Mouse (Mus musculus) monocyte, adult 2 months (primary cell): ENCODE results near the gene Zdhhc1.

Experiments used
- DNase-seq, 2 experiments: peaks; one replicate each; pipeline ENCODE4 v3.0.0; 2022; ENCODE audit warnings: low spot score in 2 of 2, low read depth in 1 of 2

Gene Zdhhc1

GRCm38 (mm10) chr8:105464595-105464994, 32.1 kb downstream of the Zdhhc1 start:
- no peak for DNase-seq

DNA sequence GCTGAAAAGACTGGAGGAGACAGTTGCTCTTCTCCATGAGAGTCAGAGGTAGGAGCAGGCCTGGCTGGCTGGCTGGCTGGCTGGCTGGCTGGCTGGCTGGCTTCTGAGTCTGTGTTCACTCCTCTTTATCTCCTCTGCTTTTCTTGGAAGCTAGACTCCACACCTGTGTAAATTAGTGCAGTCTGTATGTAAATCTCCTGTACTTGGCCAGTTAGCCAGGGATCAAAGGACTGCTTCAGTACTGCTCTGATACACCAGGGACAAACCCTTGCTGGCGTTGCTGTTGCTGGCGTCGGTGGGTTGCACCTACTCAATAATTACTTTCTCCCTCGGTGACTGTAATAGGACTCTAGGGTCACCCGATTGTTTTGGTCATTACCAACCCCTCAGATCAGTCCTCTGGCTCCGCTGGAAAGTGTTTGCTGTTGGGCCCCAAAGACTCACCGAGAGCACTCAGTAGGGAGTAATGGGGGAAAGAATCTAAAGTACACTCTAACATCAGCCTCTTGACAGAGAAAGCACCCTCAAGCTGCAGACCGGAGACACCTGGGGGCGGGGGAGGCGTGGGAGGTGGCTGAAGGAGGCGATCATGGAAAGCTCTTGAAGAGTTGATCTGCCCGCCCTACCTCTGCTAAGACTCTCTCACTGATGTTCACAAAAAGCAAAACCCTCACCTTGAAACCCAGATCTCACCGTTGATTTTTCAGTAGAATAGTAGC, 35.5 kb downstream of the Zdhhc1 start:
- DNase-seq = no peak

GRCm38 (mm10) chr8:105455218-105455617, 41.5 kb downstream of the Zdhhc1 start:
- DNase-seq = no peak

DNA sequence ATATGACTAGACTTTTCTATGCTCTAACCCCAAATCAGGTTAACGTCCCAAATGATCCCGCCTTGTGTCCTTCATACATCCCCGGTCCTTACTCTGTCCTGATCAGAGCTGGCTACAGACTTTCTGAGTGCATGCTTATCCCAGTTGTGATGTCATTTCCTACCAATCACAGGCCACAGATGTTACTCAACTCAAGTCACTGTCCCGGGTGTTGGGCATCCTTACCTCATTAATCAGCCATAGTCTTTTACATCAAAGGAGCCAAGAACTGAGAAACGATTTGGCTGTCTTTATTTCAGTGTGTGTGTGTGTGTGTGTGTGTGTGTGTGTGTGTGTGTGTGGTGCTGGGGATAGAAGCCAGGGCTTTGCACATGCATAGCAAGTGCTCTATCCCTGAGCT, 42.6 kb downstream of the Zdhhc1 start:
- no peak for DNase-seq

- DNase-seq = no peak
Measured at GRCm38 (mm10) chr8:105453296-105453695, 43.4 kb downstream of the Zdhhc1 start.

DNA sequence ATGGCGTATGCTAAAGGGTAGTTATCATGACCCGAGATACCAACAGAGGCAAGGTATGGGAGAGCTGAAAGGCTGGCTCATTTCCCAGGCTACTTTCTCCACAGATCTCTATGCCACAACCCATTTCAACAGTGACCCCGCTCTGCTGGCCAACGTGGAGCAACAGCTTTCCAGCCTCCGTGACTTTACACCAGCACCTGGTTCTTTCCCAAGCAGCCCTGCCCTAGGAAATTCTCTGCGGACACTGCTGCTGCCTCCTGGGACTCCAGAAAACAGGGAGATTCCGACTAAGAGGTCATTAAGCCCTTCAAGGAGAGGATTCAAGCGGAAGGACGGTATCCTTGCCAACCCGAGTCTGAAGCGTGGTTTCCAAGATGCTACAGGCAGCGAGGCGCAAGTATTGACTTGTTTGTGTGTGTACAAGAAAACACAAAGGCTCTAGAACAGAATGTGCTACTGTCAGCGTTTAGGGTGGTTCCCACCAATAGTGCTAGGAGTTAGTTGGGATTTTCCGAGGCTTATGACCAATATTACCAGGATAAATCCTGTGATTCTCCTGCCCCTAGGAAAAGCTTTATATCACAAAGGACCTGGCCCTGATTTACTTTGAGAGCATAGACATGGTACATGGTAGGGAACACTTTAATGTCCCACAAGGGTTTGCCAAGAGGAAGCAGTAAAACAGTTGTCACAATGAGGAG, 44.6 kb downstream of the Zdhhc1 start:
- no peak for DNase-seq

DNA sequence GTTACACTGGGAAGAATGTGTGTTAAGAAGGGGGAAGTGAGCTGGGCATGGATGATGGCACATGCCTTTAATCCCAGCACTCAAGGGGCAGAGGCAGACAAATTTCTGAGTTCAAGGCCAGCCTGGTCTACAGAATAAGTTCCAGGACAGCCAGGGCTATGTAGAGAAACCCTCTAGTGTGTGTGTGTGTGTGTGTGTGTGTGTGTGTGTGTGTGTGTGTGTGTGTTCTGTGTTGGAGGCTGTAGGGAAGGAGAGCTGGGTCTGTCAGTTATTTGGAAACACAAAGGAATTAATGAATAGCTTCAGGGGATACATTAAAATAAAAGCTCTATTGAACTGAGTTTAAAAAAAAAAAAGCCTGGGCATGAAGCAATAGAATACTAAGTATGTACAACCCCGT, 45.7 kb downstream of the Zdhhc1 start:
- no peak for DNase-seq

DNA sequence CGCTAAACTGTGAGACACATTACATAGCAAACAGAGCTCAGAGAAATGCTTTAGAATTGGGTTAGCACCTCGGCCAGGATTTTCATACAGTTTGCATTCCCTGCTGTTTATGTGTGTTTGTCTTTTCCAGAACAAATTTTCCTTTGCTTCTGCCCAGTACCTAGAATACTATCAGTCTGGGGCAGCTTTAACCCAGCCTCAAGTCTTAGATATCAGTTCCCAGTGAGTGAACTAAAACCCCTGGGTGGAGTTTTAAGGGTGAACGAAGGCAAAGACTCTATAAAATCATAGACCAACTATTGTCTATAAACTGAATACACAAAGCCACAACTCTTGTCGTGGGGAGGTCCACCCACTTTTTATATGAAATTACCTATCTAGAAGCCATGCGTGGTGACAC, 48.1 kb downstream of the Zdhhc1 start:
- DNase-seq = no peak

GRCm38 (mm10) chr8:105448188-105448587, 48.5 kb downstream of the Zdhhc1 start:
- no peak for DNase-seq

- DNase-seq = no peak
Measured at GRCm38 (mm10) chr8:105446127-105446552, 50.6 kb downstream of the Zdhhc1 start.

- no peak for DNase-seq
Measured at GRCm38 (mm10) chr8:105445296-105446126, 51.2 kb downstream of the Zdhhc1 start.

DNA sequence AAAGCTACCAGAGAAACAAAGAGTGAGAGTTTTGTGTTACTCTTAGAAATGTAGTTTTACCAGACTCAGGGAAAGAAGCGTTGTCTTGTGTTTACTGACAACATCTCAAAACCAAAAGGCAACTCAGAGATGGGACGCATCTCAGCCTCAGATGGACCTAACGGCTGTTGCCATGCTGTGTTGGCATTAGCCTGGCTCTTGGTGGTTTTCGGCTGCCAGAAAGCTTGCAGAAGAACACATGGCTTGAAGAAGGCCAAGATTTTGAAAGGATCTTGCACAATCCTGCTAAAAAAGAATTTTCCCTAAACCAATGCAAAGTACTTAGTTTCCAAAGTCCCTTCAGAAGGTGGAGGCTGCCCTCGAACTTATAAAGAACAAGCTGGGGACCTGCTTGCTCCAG, 54.0 kb downstream of the Zdhhc1 start:
- no peak for DNase-seq

DNA sequence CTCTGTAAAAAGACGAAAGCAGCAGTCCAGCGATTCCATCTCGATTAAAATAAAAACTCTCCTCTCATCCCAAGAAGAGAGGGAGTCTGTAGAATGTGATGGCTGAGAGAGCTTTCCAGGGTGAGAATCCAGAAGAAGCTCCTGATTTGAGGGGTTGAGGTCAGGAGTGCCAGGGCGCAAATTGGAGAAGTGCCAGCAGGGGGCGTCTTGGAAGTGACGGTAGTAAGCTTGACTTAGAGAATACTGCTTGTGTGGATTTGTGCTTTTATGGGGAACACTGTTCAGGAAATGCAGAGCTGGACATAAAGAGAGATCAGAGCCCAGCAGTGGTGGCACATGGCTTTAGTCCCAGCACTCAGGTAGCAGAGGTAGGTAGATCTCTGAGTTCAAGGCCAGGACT, 55.3 kb downstream of the Zdhhc1 start:
- peak in 1 of 2 experiments; percentile 52 for DNase-seq

GRCm38 (mm10) chr8:105438865-105439264, 57.8 kb downstream of the Zdhhc1 start:
- no peak for DNase-seq

DNA sequence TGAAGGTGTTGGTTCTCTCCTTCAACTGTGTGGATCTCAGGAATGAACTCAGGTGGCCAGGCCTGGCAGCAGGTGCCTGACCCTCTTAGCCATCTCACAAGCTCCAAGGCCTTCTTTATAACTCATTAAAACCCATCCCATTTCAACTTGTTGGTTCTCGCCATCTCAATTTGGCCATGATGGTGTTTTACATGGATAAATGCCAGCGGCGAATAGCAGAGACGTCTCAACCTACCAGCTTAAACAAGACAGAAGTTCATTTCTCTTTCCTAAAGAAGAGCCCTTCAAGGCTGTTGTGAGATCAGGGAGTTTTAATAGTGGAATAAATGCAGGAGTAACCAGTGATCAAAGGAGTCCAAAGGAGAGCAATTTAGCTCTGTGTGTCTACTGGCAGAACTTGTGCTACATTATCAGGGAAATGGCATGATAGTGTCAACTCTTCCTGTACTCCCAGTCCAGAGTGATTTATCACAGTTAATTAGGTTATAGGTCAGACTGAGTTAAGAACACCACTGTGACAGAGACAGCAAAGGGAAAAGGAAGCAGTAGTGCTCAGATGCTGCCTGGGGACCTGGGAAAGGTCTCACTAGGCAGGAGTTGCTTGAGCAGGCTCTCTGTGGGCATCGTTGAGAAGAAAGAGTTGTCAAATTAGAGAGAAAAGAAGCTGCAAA, 59.5 kb downstream of the Zdhhc1 start:
- no peak for DNase-seq

- DNase-seq = no peak
Measured at GRCm38 (mm10) chr8:105436218-105436617, 60.5 kb downstream of the Zdhhc1 start.

DNA sequence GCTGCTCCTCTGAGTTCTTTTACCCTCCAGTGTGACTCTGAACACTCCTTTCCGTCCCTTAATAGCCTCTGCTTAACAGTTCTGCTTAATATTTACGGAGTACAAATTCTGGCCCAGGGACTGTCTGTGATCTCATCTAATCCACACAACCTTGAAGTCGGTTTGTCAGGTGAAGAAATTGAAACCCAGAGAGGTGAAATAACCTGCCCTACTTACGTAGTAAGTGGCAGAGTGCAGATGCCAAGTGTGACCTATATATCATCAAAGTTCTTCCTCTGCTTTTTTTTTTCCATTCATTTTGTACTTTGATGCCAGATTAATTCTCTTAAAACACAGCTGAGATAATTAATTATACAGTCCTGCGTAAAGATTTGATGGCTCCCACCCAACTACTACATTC, 62.6 kb downstream of the Zdhhc1 start:
- DNase-seq = no peak

GRCm38 (mm10) chr8:105433511-105433910, 63.2 kb downstream of the Zdhhc1 start:
- no peak for DNase-seq

DNA sequence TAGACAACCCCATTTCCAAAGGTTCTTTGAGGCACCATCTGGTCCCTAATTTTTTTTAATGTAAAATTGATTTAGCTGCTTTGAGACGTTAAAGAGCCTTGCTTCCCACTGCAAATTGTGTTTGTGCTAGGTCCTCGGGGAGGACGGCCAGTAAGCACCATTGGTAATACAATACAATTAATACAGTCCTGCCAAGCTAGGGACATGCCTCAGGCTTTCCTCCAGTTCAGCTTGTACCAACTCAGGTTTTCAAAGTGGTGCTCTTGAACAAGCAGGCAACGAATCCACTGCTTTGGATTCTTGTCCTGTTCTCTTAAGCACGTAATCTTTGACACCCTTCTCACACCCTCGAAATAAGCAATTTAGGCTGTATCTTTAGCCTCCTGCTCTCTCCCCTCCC, 63.7 kb downstream of the Zdhhc1 start:
- DNase-seq = no peak

- no peak for DNase-seq
Measured at GRCm38 (mm10) chr8:105431743-105432515, 64.8 kb downstream of the Zdhhc1 start.

DNA sequence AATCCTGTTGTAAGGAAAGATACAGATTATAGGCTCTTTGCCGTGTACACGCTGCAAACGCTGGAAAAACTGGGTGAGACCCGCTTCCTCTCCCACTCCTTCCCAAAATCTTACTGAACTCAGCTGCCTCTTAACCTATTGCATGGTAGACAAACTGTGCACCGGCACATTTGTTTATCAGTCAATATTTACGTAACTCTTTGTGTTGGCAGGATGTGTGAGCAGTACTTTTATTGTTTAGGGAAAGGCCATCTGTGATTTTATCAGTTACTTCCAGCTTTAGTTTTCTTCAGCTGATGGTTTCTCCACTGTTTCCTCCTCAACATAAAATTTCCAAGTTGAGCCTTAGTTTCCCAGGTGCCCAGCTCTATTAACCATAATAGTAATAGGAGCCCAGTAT, 69.8 kb downstream of the Zdhhc1 start:
- DNase-seq = no peak
